Mouse (Mus musculus): ENCODE data around the gene Plxnc1.

- no peak for TF ChIP-seq CTCF (IDR thresholded peaks at IDR 0.05; ENCODE audit: low read depth, low read length)
- TF ChIP-seq POLR2A (IDR thresholded peaks at IDR 0.05; ENCODE audit: extremely low read depth, insufficient read depth, low read length), result no peak
Observed at GRCm38 (mm10) chr10:94934151-94934614, 10.5 kb downstream of the Plxnc1 start.

All from liver, adult 2 months (tissue).